Mouse (Mus musculus) urinary bladder, postnatal 36 days (tissue): Measurements from ENCODE around the gene Nkd1.
A peak's percentile ranks its signal among the peaks of the same experiment; 100 is the strongest.

Experiments used
- DNase-seq, 2 experiments: peaks; one replicate each; pipeline ENCODE4 v3.0.0; 2022; ENCODE audit warnings: low spot score in 2 of 2, mixed read lengths in 1 of 2

Nkd1 gene

DNA sequence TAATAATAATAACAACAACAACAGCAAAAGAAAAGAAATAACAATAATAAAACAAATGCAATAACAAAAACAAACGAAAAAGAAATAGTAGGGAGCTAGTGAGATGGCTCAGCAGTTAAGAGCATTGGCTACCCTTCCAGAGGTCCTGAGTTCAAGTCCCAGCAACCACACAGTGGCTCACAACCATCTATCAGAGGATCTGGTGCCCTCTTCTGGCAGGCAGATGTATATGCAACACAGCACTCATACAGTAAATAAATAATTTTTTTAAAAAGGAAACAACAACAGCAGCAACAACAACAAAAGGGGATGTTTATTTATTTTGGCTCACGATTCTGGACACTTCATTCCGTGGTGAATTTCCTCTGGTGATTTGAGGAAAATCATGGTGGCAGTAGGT, 98.4 kb downstream of the Nkd1 start:
- no peak for DNase-seq

DNA sequence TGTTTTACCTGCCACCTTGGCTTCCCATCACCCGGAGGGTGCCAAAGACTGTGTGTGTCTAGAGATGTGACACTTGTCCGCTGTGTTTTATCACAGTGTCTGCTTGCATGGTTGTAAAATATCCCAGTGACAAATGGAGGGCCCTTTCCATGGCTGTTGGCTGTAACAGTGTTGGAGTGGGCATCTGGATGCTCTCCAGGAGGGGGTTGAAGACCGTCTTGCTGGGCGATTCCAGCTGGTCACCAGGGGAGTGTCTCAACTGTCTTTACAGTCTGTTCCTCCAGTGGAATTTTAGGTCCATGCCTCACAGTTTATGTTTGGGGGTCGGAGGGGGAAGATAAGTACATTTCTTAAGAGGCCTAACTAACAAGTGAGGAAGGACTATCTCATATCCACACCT, 99.8 kb downstream of the Nkd1 start:
- no peak for DNase-seq

DNA sequence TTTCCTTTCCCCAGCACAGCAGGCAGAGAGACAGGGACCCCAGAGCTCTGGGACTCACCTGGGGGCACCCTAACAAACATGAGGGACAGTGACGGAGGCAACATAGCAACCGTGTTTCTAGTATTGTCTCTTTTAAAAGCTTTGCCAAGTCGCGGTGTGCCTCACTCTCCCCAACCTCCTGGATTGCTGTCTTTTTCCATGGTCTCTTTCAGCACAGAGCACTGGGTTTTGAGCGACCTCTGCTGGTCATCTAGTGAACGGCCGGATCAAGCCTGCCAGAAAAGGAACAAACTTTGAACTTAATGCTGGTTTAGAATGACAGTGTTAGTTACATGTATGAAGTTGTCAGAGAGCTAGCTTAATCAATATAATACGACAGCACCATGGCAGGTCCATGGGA, 100.3 kb downstream of the Nkd1 start:
- peak; percentile 60 to 69 for DNase-seq

DNA sequence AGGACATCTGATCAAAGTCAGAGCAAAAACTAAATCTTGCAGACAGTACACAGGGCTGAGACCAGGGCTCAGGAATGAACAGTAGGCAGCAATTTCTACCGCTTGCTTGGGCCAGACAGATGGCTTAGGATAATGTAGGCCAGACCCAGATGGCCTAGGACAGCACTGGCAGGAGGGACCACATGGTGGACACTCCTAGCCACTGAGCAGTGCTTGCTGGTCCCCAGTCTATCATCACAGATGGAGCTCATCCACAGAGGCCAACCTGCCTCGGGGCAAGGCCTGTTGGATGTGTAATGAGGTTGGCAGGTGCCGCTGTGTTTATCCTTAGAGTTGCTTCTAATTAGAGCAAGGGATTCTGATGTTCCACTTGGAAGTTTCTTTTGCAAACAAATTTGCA, 102.2 kb downstream of the Nkd1 start:
- DNase-seq: no peak

DNA sequence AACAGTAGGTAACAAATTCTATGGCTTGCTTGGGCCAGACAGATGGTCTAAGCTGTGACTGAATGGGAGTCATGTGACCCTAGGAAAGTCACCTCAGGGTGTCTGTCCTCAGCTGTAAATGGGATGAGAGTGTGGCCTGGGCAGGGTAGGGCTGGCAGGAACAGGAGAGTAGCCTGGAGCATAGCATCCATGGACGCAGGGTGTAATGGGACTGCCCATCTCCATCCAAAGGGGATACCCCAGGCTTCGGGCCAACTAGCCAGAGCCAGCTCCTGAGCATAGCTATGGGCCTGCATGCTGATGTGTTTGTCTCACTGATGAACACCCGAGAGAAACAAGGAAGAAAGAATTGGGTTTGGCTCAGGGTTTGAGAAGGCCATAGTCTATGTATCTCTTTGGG, 103.1 kb downstream of the Nkd1 start:
- no peak for DNase-seq

DNA sequence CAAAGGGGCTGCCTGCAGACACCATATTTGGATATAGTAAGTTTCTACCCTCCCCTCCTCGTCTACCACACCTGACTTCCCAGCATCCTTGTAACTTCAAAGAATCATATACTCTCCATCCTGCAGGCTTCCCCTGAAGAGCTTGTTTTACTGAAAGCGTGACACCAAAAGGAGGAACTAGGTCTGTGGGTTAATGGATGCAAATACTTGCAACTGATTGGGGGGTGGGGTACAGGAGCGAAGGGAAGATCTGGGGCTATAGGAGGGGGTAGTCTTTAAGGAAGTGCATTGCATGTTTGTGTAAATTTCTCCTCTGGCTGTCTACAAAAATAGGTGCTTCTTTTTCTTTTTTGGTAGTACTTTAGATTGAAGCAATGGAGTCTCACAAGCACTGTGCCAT, 105.3 kb downstream of the Nkd1 start:
- no peak for DNase-seq

DNA sequence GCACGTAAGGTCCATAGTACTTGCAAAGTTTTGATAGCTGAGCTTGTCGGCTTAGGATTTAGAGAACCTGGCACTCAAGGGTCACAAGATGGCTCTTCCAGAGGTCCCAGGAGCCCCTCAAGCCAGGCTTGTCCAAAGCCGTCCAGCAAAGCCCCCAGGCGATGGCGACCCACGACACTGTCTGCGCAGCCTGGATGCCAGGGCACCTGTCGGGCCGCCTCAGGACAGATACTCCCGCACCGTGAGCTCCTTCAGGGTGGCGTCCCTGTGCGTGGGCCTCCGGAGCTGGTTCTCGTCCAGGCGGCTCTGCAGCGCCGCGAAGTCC, 105.7 kb downstream of the Nkd1 start:
- no peak for DNase-seq

DNA sequence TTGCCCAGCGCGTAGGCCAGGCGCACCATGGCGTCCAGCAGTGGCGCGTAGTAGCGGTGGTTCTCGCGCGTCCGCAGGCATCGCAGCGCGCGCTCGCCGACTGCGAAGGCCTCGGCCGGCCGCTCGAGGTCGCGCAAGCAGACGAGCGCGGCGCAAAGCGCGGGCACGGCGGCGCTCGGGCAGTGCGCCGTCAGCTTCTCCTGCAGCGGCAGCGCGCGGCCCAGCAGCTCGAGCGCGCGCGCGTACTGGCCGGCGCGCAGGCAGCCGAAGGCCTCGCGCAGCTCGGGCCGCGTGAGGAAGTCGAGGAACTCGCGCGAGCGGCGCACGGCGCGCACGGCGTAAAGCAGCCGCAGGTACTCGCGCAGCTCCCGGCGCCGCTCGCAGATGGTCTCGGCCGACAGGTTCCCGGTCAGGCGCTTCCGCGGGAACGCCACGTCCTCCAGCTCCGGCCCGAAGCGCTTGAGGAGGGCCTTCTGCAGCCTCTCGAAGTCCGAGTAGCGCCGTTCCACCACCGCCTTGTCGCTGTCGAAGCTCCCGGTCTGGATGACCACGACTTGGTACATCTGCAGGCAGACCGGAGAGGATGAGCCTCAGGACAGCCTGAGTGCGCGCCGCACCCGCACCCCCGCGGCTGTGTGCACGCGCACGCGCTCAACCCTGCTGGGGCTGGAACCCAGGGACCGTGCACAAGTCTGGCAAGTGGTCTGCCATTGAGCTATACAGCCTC, 106.3 kb downstream of the Nkd1 start:
- peak; percentile 42 to 69 for DNase-seq

DNA sequence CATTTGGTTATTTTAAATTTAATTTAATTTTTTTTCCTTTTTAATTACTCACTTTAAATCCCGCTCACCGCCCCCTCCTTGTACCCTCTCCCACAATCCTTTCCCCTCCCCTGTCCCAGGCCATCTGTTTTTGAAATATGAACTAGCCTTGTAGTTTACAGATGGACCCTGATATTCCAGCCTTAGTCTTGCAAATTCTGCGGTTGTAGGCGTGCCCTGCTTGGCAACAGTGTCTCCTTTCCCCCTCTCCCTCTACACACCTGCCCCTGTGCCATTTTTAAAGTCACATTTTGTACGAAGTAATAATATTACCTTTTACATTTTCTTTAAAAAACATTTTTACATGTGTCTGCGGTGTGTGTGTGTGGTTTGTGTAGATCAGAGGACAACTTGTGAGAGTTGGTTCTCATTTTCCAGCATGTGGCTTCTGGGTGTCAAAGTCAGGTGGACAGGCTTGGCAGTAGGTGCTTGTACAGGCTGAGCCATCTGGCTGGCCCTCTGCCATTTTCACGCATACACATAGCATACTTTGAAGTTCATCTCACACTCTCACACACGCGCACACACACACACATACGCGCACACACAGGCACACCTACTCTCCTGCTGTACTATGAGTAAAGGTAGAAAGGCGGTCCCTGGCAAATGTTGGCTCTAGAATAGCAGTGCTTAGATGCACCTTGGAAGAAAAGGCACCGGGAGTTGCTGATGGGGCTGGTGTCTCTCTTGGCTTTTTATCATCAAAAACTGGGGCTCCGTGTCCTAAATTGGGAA, 107.0 kb downstream of the Nkd1 start:
- no peak for DNase-seq

DNA sequence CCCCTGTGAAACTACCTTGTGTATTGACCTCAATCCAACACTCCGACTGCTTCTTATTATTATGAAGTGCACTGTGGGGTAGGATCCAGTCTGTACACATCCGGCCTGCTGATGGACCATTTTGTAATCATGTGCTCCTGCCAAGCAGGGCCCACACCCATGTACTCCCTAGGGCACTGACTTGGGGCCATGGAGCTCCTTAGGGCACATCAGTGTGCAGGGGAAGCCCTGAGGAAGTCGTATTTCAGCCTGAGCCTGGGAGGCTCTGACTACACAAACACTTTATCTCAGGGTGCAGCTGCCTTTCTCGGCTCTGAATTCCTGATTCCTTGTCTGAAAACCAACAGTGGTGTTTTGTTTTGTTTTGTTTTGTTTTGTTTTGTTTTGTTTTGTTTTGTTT, 109.1 kb downstream of the Nkd1 start:
- no peak for DNase-seq

DNA sequence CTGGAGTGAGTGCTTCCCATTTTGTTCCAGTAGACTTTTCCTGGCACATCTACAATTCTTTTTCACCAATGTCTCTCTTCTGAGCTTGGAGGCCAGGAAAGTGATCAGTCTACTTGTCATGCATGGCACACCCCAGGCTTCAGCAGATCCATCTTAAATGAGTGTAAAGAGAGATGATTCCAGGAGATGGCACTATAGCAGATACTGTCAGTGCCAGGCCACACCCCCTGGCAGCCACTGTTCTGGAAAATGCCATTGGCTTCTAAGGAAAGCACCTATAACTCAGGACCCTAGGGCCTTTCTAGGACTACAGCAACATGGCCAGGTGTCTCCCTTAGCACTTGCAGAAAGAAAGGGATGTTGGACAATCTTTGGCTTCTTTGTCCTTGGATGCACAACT, 109.9 kb downstream of the Nkd1 start:
- DNase-seq: no peak

DNA sequence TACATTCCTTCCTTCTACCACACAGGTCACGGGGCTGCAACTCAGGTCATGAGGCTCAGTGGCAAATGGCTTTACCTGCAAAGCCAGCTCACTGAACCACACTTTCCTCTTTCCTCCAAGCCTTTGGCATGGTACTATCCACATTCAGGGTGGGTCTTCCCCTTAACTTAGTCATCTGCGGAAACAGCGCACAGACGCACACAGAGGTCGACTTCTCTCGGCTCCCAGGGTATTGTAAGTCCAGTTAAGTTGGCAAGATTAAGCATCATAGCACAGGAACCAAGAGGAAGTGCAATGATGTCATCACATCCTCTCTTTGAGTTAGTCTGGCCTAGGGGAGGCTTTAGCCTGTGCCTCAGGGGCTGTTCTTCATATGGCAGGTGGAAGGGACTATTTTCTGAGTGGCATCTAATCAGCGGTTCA, 112.2 kb downstream of the Nkd1 start:
- DNase-seq: no peak

DNA sequence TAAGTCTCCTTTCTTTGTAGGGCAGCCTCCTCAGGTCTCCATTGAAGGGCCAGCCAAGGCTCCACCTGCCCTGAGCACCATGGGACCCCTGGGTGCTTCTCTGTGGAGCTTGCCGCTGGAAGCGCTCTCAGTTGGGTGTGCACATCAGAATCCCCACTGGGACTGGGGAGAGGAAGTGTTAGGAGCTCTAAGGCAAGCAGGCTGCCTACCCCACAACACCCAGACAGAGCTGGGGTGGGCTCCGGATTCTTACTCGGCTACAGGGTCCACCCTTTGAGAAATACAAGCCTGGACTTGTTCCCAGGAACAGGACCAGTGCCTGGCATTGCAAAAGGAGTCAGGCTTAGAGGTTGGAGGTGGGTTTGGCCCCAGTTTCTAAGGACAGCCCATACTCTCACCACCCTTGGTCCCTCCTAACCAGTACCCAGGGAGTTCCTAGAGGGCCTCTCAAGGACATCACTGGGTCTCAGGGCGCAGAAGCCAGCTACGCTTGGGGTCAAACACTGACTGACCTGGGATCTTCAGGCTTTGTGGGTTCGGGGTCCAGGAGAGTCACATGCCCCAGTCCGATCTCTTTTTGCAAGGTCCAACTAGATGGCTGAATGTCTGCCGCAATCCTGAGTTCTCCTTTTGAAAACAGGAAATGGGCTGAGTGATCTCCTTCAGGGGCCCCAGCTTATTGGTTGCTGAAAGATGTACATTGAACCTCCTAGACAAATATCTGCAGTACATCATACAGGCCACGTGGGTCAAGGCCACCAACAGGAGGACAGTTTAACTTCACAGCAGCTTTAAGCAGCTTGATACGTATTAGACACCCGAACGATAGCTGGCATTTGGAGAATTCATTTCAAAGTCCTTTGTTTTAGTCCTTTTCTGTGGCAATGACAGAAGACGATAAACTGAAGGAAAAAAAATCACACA, 114.6 kb downstream of the Nkd1 start, which contains the start of gene Snx20:
Gene Snx20 (minus strand): TSS at position 655 of the 924 bp plus-strand sequence.
- no peak for DNase-seq

DNA sequence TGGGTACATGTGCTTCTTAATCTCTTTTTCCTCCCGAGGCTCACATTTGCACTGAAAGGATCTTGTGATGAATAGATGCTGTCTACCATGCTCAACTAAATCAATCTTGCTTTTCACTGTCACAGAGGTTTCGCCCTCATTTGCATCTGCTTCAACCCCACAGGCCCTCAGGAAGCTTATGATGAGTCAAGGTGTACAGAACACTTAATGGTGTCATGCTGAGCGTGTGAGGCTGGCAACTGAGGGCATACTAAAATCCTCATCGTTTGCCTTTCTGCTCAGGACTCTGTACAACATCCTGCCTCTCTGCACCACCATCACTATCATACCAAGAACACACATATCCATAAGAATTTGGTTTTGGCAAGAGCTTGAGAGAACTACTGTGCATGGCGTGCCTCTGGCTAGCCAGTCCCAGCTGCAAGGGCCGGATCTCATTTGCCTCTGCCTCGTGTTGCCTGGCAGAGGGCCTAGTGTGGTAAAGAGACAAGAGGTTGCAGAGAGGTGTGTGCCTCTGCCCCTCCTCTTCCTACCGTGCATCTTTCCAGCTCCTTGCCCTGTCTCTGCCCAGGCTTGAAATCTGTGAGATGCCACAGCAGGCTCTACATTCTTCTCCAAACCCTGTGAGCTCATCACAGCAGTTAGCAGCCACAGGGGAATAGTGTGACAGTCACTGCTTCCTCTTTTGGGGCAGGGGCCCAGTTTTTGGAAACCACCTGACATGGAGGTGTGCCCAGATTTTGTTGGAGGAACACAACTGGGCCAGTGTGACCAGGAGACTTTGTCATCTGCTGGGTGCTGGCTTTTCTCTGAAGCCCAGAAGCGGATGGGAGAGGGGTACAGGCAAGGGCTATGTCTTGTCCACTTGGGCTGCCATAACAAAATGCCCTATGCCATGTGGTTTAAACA, 116.2 kb downstream of the Nkd1 start:
- no peak for DNase-seq

DNA sequence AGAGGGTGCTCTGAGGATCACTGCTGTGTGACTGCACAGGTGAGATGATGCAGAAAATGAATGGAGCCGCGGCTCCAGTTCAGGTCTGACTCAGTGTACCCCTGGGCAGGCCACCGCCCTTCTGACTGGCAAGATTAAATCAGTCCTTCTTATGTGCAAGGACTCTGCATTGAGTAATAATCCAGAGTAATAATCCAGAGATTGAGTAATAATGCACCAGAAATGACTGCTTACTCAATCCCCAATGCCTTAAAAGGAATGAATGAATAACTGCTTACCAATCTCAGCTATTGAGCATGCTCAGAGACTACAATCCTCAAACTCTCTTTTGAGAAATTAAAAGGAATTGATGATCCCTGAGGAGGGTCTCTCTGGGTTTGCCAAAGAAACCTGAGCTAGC, 117.8 kb downstream of the Nkd1 start:
- DNase-seq: no peak

DNA sequence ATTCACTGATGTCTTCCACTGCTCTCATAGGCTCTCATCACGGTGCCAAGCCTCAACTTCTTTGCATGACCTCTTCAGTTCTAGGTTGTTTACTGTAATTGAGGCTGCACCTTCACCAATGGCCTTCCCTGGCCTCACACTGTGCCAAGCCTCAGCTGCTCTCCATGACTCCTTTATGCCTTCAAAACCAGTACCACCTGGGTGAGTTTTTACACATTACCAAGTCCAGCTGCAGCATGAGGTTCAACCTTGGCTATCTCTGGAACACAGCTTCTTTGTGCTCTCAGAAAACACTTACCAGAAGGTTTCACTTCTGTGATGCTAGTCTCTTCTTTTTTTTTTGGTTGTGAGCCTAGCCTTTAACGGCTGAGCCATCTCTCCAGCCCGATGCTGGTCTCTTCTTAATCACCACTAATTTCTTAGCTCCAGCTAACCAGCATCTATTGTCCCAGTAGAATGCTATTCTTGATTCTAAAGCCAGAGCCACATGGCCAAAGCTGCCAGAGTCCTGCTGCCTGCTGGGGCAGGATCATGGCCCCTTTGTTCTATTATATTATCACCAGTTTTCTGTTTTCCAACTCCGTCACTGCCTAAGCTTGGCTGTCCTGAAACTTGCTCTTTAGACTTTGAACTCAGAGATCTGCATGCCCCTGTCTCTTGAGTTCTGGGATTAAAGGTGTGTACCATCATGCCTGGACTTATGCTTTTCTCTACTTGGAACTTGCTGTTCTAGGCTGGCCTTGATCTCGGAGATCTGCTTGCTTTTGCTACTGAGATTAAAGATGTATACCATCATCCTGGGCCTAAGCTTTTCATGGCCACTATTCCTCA, 121.8 kb downstream of the Nkd1 start:
- no peak for DNase-seq
